Mouse (Mus musculus) embryonic facial prominence, embryonic 12.5 days (tissue): ENCODE results near the gene Tlr2. TPM values are rescaled to one million over a fixed set of nuclear protein-coding genes. Genes with fewer than 3 reads are reported as not detected.

Experiments
- ATAC-seq: fragments of 200-750 bp; cut with Nextera tagmentation; 2 replicates; pipeline ENCODE4 v1.8.0; 2017; ENCODE audit not compliant: insufficient number of reproducible peaks, insufficient read depth, low FRiP score, low TSS enrichment
- H3K27ac ChIP-seq: fragments of 300-500 bp; sonication (generic); 2 replicates; pipeline ENCODE4 v1.5.1; 2016; ENCODE audit warnings: mild to moderate bottlenecking
- H3K27me3 ChIP-seq: fragments of 300-500 bp; sonication (generic); 2 replicates; pipeline ENCODE4 v1.6.1; 2016; ENCODE audit warnings: mild to moderate bottlenecking, moderate library complexity
- H3K36me3 ChIP-seq: fragments of 300-500 bp; sonication (generic); 2 replicates; pipeline ENCODE4 v1.6.1; 2016; ENCODE audit warnings: mild to moderate bottlenecking
- H3K4me1 ChIP-seq: fragments of 300-500 bp; sonication (generic); 2 replicates; pipeline ENCODE4 v1.6.1; 2016
- H3K4me2 ChIP-seq: fragments of 300-500 bp; sonication (generic); replicated peaks from 2 replicates; pipeline ENCODE4 v1.6.1; 2016; ENCODE audit warnings: mild to moderate bottlenecking, moderate library complexity
- H3K4me3 ChIP-seq: fragments of 300-500 bp; sonication (generic); 2 replicates; pipeline ENCODE4 v1.5.1; 2016; ENCODE audit warnings: mild to moderate bottlenecking
- H3K9ac ChIP-seq: fragments of 300-500 bp; sonication (generic); 2 replicates; pipeline ENCODE4 v1.6.1; 2016; ENCODE audit warnings: mild to moderate bottlenecking, moderate library complexity
- H3K9me3 ChIP-seq: fragments of 300-500 bp; sonication (generic); 2 replicates; pipeline ENCODE4 v1.6.1; 2016; ENCODE audit warnings: mild to moderate bottlenecking, moderate library complexity
- WGBS: fragments of 180-500 bp; shearing (Covaris S2); methylation state at CpG from one replicate; pipeline ENCODE4 v1.1.7; 2016; 5-methylcytosine and 5-hydroxymethylcytosine counted together
- polyA plus RNA-seq: library from polyadenylated mRNA; unstranded; fragments of >200 nt; fragmentation: Nextera tagmentation; extraction: Ambion mirVana; gene quantifications from 2 replicates; pipeline ENCODE4 v1.2.1, GENCODE M21; 2016

Gene Tlr2
- polyA plus RNA-seq, 1 experiment from 2014 or later = 4.6 TPM

DNA sequence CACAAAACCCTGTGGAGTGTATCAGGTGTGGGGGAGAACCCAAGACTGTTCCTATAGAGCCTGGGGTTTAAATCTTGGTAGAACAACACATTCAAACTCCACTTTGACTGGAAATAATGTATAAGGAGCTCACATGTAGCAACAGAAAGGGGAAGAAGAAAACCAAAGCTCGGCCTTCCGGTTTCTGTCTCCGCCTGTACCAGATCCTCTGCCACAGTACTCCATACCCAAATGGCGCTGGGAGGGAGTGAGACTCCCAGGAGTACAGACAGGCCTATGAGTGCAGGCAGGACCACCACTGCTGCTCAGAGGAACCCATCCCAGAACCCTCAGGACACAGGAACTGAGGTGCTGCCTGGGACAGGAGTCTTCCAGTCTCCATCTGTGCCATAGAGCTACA is 17.8 kb downstream of the Tlr2 start:
- 85% methylated on average over 4 of the region's 4 CpGs for WGBS
- H3K27ac ChIP-seq = no peak overlapping the region
- no peak overlapping the region for H3K9ac ChIP-seq
- no peak for ATAC-seq
- no peaks in the 10 kb centered on the region for H3K27me3 ChIP-seq
- no peaks in the 10 kb centered on the region for H3K4me1 ChIP-seq
- no peak overlapping the region for H3K4me2 ChIP-seq
- no peaks in the 10 kb centered on the region for H3K36me3 ChIP-seq
- no peaks in the 10 kb centered on the region for H3K9me3 ChIP-seq
- H3K4me3 ChIP-seq = no peak overlapping the region

DNA sequence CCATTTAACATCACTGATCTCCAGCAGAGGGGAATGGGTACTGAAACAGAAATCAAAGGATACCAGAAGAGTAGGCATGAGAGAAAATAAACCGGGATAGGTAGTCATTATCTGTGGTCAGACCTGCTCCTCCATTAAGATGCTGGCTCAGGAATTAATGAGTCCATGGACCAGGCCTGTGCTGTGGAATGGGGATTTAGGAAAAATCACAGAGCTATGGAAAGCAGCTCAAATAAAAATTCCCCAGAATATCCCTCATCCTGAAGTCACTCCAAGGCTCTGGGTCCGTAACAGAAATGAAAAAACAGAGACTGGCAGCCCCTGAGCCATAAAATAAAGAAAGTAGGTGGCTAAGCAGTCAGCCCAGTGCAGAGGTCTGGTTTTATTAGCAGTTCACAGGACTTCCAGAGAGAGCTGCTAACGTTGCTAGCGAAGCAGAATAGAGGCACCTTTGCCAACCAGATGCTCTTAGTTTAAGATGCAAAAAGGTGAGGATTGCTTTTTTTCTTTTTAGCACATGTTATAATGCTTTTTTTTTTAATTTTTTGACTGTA is 25.1 kb downstream of the Tlr2 start:
- Histone ChIP-seq H3K4me2 (no peak overlapping the region), H3K9me3 (no peaks in the 10 kb centered on the region), H3K9ac (no peak overlapping the region), H3K4me1 (0 out of 2 replicates have a peak, but pooled peaks cover 3% of the 10 kb centered on the region), H3K27ac (no peak overlapping the region), H3K27me3 (no peaks in the 10 kb centered on the region), H3K36me3 (no peaks in the 10 kb centered on the region), H3K4me3 (no peak overlapping the region)
- ATAC-seq = no peak
- WGBS = 75% methylated on average over 4 of the region's 4 CpGs

DNA sequence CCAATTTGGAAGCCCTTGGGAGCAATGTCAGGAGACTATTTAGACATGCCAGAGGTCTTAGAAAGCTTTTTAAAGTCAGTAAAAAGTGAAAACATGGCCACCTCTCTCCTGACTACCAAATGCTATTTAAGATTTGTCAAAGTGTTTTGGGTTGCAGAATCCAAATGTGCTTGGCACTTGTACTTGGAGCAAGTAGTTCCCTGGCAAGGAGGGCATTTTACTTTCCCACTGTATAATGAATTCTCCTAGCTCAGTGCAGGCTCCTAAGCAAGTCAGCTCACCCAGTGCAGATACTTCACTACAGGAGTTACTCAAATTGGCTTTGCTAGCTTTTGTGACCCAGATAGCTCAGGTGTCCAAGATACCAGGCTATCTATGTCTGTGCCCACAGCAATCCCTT is 28.7 kb downstream of the Tlr2 start:
- no peak for ATAC-seq
- Histone ChIP-seq H3K4me2 (no peak overlapping the region), H3K9me3 (no peaks in the 10 kb centered on the region), H3K27ac (no peak overlapping the region), H3K9ac (no peak overlapping the region), H3K4me1 (0 out of 2 replicates have a peak, but pooled peaks cover 6% of the 10 kb centered on the region), H3K27me3 (no peaks in the 10 kb centered on the region), H3K36me3 (no peaks in the 10 kb centered on the region), H3K4me3 (no peak overlapping the region)

DNA sequence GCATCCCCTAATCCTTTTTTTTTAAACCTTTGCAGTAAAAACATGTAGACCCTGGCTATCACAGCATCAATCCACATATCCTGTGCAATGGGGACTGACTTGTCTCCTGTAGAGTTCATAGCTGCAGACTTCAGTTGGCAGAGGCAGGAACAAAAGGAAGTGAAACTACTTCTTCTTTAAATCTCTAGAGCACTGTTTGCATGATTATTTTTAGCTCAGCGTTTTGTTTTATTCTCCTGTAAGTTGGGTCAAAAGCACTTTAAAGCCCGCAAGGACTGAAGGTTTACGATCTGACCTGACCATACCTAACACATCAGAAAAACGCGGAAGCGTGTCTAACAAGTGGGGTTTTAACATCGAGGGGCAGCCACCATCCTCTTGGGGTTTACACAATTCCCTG is 29.6 kb downstream of the Tlr2 start:
- no peaks in the 10 kb centered on the region for H3K36me3 ChIP-seq
- no peak for ATAC-seq
- H3K27ac ChIP-seq = no peak overlapping the region
- no peak overlapping the region for H3K4me2 ChIP-seq
- H3K9ac ChIP-seq = no peak overlapping the region
- no peaks in the 10 kb centered on the region for H3K27me3 ChIP-seq
- H3K4me3 ChIP-seq = no peak overlapping the region
- 0 out of 2 replicates have a peak, but pooled peaks cover 6% of the 10 kb centered on the region for H3K4me1 ChIP-seq
- 77% methylated on average over 7 of the region's 7 CpGs for WGBS
- no peaks in the 10 kb centered on the region for H3K9me3 ChIP-seq

DNA sequence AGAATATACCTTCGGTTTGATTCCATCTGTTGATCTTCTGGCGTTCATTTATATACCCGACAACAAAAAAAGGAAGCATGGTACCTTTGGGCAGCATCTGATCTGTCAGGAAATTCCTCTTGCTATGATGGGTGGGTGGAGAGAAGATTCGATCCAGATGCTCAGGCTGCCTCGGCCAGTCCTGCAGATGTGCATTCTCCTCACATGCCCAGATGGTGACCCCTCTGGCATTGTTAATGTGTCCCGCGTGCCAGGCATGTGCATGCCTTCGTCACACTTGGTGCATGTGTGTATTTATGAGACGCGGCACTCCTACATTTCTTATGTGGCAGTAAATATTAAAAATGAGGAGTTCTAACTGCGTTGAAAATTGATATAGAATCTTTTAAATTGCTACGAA is 33.1 kb downstream of the Tlr2 start:
- Histone ChIP-seq H3K27me3 (no peaks in the 10 kb centered on the region), H3K4me2 (no peak overlapping the region), H3K4me3 (no peak overlapping the region), H3K27ac (no peak overlapping the region), H3K9me3 (no peaks in the 10 kb centered on the region), H3K4me1 (0 out of 2 replicates have a peak, but pooled peaks cover 3% of the 10 kb centered on the region), H3K9ac (no peak overlapping the region), H3K36me3 (no peaks in the 10 kb centered on the region)
- WGBS = 48% methylated on average over 12 of the region's 12 CpGs
- ATAC-seq = no peak

DNA sequence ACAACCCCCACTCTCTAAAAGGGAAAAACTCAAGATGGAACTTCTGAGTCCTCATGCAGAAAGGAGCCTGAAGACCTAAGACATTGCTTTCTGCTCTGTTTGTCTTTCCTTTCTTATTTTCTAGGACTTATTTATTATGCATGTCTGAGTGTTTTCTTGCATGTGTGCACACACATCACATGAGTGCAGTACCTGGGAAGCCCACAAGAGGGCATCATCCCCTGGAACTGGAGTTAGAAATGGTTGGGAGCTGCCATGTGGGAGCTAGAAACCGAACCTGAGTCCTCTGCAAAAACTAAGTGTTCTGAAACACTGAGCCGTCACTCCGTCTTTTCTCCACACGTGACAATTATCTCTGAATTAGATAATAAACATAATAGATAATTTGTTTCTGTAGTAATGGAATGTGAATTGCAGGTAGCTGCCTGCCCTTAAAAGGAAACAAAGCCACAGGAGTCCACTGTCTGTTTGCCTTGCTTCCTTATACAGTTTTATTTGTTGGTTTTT is 39.9 kb downstream of the Tlr2 start:
- no peak for ATAC-seq
- H3K4me1 ChIP-seq = no peaks in the 10 kb centered on the region
- no peak overlapping the region for H3K4me2 ChIP-seq
- no peaks in the 10 kb centered on the region for H3K9me3 ChIP-seq
- H3K4me3 ChIP-seq = no peak overlapping the region
- H3K36me3 ChIP-seq = no peaks in the 10 kb centered on the region
- H3K27ac ChIP-seq = no peak overlapping the region
- H3K27me3 ChIP-seq = no peaks in the 10 kb centered on the region
- WGBS = 93% methylated on average over 4 of the region's 4 CpGs
- no peak overlapping the region for H3K9ac ChIP-seq

DNA sequence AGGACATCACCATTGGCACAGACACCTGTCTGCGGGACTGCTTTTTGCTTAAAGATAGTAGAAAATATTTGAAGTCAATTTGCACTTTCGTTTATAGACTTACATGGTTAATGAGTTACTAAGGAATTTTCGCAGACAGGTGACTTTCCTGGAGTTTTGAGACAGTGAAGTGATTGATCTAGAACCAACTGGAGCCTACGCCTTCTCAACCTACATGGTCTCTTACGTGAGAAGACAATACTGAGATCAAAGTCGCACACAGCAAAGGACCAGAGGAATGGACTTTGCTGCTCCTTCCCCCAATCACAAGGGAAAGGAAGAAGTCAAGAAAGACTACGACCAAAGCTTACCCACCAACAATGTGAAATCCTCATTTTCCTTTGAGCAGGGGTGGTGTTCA is 42.1 kb downstream of the Tlr2 start:
- no peaks in the 10 kb centered on the region for H3K4me1 ChIP-seq
- no peak overlapping the region for H3K27ac ChIP-seq
- H3K4me2 ChIP-seq = no peak overlapping the region
- H3K9ac ChIP-seq = no peak overlapping the region
- no peaks in the 10 kb centered on the region for H3K9me3 ChIP-seq
- no peaks in the 10 kb centered on the region for H3K27me3 ChIP-seq
- 90% methylated on average over 7 of the region's 7 CpGs for WGBS
- ATAC-seq = no peak
- no peaks in the 10 kb centered on the region for H3K36me3 ChIP-seq
- no peak overlapping the region for H3K4me3 ChIP-seq

DNA sequence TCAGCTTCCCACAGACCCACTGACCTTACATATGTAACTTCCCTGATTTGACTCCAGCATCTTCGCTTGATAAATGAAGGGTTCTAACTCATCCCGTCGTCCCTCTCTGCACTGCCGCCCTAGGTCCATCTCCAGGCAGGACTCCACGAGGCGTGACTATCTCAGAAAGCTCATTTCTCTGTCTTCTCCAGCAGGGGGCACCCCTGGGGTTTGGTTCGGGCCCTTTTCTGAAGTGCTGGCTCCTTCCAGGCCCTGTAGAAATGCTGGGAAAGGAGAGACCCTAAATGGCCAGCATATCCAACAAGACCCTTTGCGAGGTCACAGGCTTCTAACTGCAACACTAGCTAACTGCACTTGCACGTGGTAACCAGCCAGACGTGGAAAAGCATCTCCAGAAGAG is 43.7 kb downstream of the Tlr2 start:
- Histone ChIP-seq H3K27ac (no peak overlapping the region), H3K4me1 (no peaks in the 10 kb centered on the region), H3K9ac (no peak overlapping the region), H3K9me3 (no peaks in the 10 kb centered on the region), H3K27me3 (no peaks in the 10 kb centered on the region), H3K36me3 (no peaks in the 10 kb centered on the region), H3K4me3 (no peak overlapping the region), H3K4me2 (no peak overlapping the region)
- WGBS = 4% methylated on average over 10 of the region's 10 CpGs
- ATAC-seq = peak; percentile 56; the same call in 1 of the 2 replicates

DNA sequence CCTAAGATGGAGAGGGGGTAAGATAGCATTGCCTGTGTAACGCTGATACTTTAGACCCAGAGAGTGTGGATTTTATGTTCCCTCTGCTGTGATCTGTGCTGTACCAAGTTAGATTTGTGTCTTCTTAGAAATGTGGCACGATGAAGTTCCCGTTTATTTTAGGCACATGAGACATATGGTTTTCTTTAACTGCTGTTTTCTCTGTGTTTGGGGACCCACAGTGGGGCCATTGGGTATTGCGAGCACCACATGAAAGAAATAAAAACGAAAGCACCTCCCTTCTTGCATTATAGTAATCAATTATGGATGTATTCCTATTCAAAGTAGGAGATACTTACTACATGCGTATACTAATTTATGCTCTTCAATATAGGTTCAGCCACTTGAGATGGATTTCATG is 44.5 kb downstream of the Tlr2 start:
- no peak for ATAC-seq
- H3K4me3 ChIP-seq = no peak overlapping the region
- H3K4me1 ChIP-seq = no peaks in the 10 kb centered on the region
- no peaks in the 10 kb centered on the region for H3K27me3 ChIP-seq
- no peak overlapping the region for H3K4me2 ChIP-seq
- no peaks in the 10 kb centered on the region for H3K36me3 ChIP-seq
- WGBS = 39% methylated on average over 6 of the region's 6 CpGs
- H3K27ac ChIP-seq = no peak overlapping the region
- H3K9ac ChIP-seq = no peak overlapping the region
- no peaks in the 10 kb centered on the region for H3K9me3 ChIP-seq

DNA sequence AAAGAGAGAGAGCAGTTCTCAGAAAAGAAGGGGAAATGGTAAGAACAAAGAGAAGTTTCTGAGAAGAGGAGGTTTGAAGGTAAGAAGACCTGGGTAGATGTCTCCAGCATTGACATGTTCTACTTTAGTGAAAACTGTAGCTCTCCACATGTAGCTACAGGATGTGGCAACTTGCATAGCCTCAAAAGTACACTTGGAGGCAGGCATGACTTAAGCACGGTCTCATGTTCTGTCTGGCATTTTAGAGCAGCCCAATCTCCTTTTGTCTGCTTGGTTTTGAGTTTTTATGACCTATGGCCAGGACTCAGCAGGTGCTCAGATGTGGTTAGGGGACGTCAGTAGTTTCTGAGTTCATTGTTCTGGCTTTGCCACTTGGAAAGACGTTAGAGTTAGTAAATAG is 50.1 kb downstream of the Tlr2 start:
- H3K27ac ChIP-seq = no peak overlapping the region
- H3K9me3 ChIP-seq = no peaks in the 10 kb centered on the region
- no peak overlapping the region for H3K4me2 ChIP-seq
- H3K36me3 ChIP-seq = no peaks in the 10 kb centered on the region
- H3K4me3 ChIP-seq = no peak overlapping the region
- ATAC-seq = no peak
- H3K9ac ChIP-seq = no peak overlapping the region
- 0 out of 2 replicates have a peak, but pooled peaks cover 2% of the 10 kb centered on the region for H3K27me3 ChIP-seq
- H3K4me1 ChIP-seq = peaks cover 2% of the 10 kb centered on the region; the same call in 1 of the 2 replicates
- 69% methylated on average over 3 of the region's 3 CpGs for WGBS

DNA sequence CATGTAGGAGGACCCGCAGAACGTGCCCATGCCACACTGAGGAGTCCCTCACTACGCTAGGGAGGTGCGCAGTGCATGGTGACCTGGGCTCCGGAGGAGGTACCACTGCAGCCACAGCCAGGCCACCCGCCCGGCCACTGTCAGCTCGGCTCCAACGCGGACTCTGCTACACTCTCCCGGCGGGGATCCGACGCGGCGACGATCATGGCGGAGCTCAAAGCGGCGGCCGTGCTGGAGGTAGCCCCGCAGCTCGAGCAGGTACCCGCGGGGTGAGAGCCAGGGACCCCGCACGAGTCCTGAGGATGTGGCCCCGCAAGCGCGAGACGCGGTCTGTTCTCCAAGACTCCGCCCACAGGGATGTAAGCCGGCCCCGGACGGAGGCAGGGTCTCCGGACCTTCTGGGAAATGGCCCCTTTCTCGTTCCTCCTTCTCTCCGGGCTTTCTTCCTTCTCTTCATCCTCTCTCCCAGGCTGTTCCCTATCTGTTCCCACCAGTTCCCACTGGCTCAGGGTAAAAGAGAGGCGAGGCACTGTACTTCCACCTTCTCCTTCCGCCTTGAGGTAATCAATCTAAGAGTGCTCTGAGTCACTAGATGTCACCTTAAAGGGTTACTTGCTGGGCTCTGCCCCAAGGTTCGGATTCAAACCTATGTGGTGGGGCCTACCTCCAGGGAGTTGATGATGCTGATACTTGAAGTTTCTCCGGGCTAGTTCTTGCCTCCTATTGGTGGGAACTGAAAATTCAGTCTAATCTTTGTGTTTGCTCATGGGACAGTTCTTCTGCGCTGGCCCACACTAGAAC is 51.7 kb downstream of the Tlr2 start:
- WGBS = 2% methylated on average over 44 of the region's 44 CpGs
- Histone ChIP-seq H3K27ac (peak overlapping the region; percentile 36; the same call in 1 of the 2 replicates), H3K27me3 (0 out of 2 replicates have a peak, but pooled peaks cover 2% of the 10 kb centered on the region), H3K36me3 (no peaks in the 10 kb centered on the region), H3K9ac (peak overlapping the region; percentile 65), H3K4me2 (peak overlapping the region; percentile 93), H3K9me3 (no peaks in the 10 kb centered on the region), H3K4me3 (peak overlapping the region; percentile 62), H3K4me1 (peaks cover 8% of the 10 kb centered on the region)
- peak; percentile 52 for ATAC-seq

DNA sequence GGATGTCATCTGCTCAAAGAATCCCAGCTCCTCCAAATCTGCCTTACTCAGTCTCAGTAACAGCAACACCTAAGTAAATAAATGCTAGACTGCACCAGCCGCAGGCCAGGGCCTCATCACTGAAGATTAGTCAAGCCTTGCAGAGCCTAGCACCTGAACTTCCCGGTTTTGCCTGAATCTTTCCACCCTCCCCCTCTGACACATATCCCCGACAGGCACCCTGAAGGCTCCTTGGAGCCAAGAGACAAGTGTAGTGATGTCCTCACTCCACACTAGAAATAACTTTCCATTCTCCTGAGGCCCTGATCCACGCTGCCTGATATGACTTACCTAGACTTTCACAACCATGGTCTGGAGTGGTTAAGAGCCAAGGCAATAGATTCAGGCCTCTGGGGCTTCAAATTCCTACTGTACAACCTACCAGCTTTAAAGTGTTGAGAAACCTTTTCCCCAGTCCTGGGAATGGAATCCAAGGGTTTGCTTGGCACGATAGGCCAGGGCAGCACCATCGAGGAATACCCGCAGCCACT is 53.7 kb downstream of the Tlr2 start:
- 82% methylated on average over 7 of the region's 7 CpGs for WGBS
- H3K36me3 ChIP-seq = no peaks in the 10 kb centered on the region
- H3K4me2 ChIP-seq = no peak overlapping the region
- no peaks in the 10 kb centered on the region for H3K9me3 ChIP-seq
- no peak for ATAC-seq
- no peak overlapping the region for H3K4me3 ChIP-seq
- peaks cover 22% of the 10 kb centered on the region for H3K4me1 ChIP-seq
- no peak overlapping the region for H3K27ac ChIP-seq
- H3K27me3 ChIP-seq = 0 out of 2 replicates have a peak, but pooled peaks cover 2% of the 10 kb centered on the region
- no peak overlapping the region for H3K9ac ChIP-seq
